Mouse (Mus musculus) C2C12 (cell line): ENCODE results near the gene Tas2r135. TPM values are rescaled to one million over a fixed set of nuclear protein-coding genes. Genes with fewer than 3 reads are reported as not detected.

Experiments used
- H3K27me3 ChIP-seq: one replicate; pipeline ENCODE4 v1.6.1; 2011; ENCODE audit not compliant: control insufficient read depth, insufficient read depth, insufficient read length
- H3K36me3 ChIP-seq: one replicate; pipeline ENCODE4 v1.6.1; 2011; ENCODE audit not compliant: control insufficient read depth, insufficient read depth
- H3K4me3 ChIP-seq: one replicate; pipeline ENCODE4 v1.5.1; 2011; ENCODE audit warnings: mild to moderate bottlenecking, control low read depth; ENCODE audit not compliant: poor library complexity, insufficient read depth, severe bottlenecking
- H3K79me2 ChIP-seq: one replicate; pipeline ENCODE4 v1.6.1; 2011; ENCODE audit not compliant: control insufficient read depth, insufficient read depth
- H3K79me3 ChIP-seq: one replicate; pipeline ENCODE4 v1.6.1; 2011; ENCODE audit warnings: low read depth, control low read depth
- H3ac ChIP-seq: one replicate; pipeline ENCODE3; 2011; ENCODE audit warnings: low read depth; ENCODE audit not compliant: control insufficient read depth, insufficient read length
- CEBPB ChIP-seq: IDR thresholded peaks from one replicate; pipeline ENCODE4 v1.6.1; 2011; ENCODE audit warnings: low read depth, mild to moderate bottlenecking, control low read depth, moderate library complexity
- CTCF ChIP-seq: IDR thresholded peaks from one replicate; pipeline ENCODE4 v1.5.1; 2011; ENCODE audit not compliant: control insufficient read depth, insufficient read depth, insufficient read length
- FOSL1 ChIP-seq: IDR thresholded peaks from one replicate; pipeline ENCODE4 v1.8.0; 2011; ENCODE audit warnings: mild to moderate bottlenecking, low read length; ENCODE audit not compliant: poor library complexity, insufficient read depth, severe bottlenecking
- MAX ChIP-seq: IDR thresholded peaks from one replicate; pipeline ENCODE4 v1.6.1; 2011; ENCODE audit warnings: mild to moderate bottlenecking, control low read depth
- MYOD1 ChIP-seq: IDR thresholded peaks from one replicate; pipeline ENCODE4 v1.6.1; 2011; ENCODE audit warnings: low read depth; ENCODE audit not compliant: control insufficient read depth, insufficient read length
- MYOG ChIP-seq: IDR thresholded peaks from one replicate; pipeline ENCODE4 v1.6.1; 2011; ENCODE audit not compliant: control insufficient read depth, insufficient read length; ENCODE audit errors: extremely low read depth
- USF1 ChIP-seq: IDR thresholded peaks from one replicate; pipeline ENCODE4 v1.6.1; 2011; ENCODE audit warnings: low read depth, mild to moderate bottlenecking, control low read depth, moderate library complexity
- polyA plus RNA-seq: library from polyadenylated mRNA; unstranded; fragments of >200 nt; fragmentation: generic; extraction: Trizol; gene quantifications from one replicate; pipeline ENCODE4 v1.2.1, GENCODE M21; 2012; ENCODE audit warnings: missing spikeins

Tas2r135 gene
- polyA plus RNA-seq, 1 experiment, result not detected

DNA sequence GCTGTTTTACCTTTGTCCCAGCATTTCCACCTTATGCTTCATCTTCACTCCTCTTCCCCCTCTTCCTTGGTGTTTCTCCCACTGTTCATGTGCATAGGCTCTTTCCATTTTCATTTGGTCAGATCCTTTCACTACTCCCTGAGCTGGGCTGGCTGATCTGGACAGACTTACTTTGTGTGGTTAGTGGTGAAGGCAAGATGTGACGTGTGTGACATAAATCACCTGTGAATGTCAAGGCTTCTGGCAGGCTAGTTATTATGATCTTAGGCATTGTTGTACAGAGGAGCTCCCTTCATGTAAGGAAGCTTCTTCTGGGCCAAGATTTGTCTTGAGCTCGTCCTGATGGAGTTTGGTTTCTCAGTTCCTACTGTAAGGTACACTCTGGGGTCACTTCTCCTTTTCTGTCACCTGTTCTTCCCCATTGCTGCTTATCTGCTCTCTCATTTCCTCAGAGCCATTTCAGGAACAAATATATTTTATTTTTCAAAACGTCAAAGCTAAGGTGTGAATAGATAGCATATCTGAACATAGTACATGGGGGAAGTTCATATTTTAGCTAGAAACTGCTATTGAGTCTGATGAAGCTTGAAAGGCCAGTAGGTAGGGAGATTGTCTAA lies 8.1 kb upstream of the Tas2r135 start:
- H3K79me3 ChIP-seq, result no peaks in the 10 kb centered on the region
- no peak overlapping the region for H3ac ChIP-seq
- TF ChIP-seq MAX (no peak), CTCF (no peak)
- no peak overlapping the region for H3K4me3 ChIP-seq
- no peaks in the 10 kb centered on the region for H3K79me2 ChIP-seq
- H3K36me3 ChIP-seq, result no peaks in the 10 kb centered on the region
- no peaks in the 10 kb centered on the region for H3K27me3 ChIP-seq

DNA sequence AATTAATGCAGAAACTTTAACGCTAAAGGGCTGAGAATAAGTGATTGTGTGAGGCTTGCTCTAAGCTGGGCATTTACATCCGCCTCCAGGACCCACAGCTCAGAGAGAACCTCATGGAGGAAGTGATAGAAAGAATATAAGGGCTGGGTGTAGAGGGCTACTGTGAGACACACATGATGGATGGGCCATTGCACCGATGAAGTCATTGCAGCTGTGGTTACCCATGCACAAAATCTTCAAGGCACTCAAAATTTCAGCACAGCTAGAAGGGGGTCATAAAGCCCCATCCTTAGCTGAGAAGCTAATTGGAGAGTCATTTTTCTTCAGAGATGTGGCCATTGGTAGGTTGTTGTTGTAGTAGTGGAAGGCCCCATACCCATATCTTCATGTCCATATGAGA lies 6.9 kb upstream of the Tas2r135 start:
- no peak for TF ChIP-seq USF1
- TF ChIP-seq MYOD1, result no peak
- TF ChIP-seq CTCF, result no peak
- Histone ChIP-seq H3K79me2 (no peaks in the 10 kb centered on the region), H3K79me3 (no peaks in the 10 kb centered on the region), H3ac (no peak overlapping the region), H3K27me3 (no peaks in the 10 kb centered on the region), H3K4me3 (no peak overlapping the region), H3K36me3 (no peaks in the 10 kb centered on the region)

DNA sequence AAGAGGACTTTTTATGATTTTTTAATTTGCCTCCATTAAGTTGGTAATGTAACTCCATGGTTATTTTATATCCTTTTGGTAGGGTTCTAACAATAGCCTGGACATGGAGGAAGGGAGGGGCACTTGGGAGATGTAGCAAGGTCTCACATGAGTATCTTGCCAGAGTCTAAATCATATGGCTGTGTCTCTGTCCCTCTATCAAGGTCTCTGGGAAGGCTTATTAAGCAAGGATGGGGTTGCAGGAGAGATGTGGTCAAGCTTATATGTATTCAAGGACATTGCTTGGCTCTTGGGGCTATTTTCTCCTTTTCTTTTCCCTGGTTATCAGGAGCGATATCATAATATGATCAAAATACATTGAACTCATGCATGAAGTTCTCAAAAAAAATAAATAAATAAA lies 6.2 kb upstream of the Tas2r135 start:
- Histone ChIP-seq H3K27me3 (no peaks in the 10 kb centered on the region), H3K4me3 (no peak overlapping the region), H3K79me3 (no peaks in the 10 kb centered on the region), H3K79me2 (no peaks in the 10 kb centered on the region), H3ac (no peak overlapping the region), H3K36me3 (no peaks in the 10 kb centered on the region)
- TF ChIP-seq FOSL1 (no peak), USF1 (no peak), MAX (no peak), MYOG (no peak), CTCF (no peak), MYOD1 (no peak)

DNA sequence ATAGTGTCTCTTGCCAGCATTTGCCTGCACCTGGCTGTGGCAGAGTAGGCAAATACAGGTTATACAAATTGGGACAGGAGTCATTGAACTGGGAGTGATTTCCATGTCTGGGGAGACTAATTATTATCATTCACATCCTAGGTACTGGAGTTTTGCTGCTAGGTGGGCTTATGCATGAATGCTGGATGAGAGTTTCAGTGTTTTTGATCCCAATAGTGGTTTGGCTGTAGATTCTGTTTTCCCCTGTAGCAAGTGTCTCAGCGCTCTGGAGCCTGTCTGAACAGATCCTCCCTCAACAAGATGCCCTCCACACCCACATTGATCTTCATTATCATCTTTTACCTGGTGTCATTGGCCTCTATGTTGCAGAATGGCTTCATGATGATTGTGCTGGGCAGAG lies 5.3 kb upstream of the Tas2r135 start, which contains the start of gene Tas2r143:
Tas2r143 (plus strand) TSS at position 301 of the 400 bp plus-strand sequence.
- Histone ChIP-seq H3K4me3 (no peak within 1 kb of the TSS), H3K36me3 (no peaks in the 10 kb centered on the region), H3ac (no peak within 1 kb of the TSS), H3K27me3 (no peaks in the 10 kb centered on the region), H3K79me3 (no peaks in the 10 kb centered on the region), H3K79me2 (no peaks in the 10 kb centered on the region)
- TF ChIP-seq USF1 (no peak), FOSL1 (no peak), MYOD1 (no peak), CEBPB (no peak), CTCF (no peak), MYOG (no peak), MAX (no peak)

DNA sequence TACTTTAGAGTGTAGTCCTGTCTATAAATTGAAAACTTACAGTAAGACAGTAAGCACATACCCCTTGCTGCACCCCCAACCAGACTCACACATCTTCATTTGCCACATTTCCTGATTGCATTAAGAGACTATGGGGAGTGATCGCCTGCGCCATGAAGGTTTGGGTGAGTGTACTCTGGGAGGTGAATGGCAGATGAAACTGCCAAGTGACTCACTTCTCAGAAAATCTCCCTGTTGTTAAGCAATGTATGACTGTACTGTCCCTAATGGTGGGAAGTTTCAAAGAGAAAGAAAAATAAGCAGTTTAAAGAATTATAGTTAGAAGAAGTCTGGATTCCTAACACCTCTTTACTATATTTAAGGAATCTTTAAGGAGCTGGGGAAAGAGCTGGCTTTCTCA lies 14.2 kb downstream of the Tas2r135 start:
- H3K36me3 ChIP-seq, result no peaks in the 10 kb centered on the region
- H3K4me3 ChIP-seq, result no peak overlapping the region
- H3K27me3 ChIP-seq, result no peaks in the 10 kb centered on the region
- H3K79me2 ChIP-seq, result no peaks in the 10 kb centered on the region
- TF ChIP-seq FOSL1, result peak; percentile 57
- no peak for TF ChIP-seq MYOG
- TF ChIP-seq USF1, result no peak
- peak; percentile 92 for TF ChIP-seq CEBPB
- TF ChIP-seq MYOD1, result no peak
- H3ac ChIP-seq, result no peak overlapping the region
- H3K79me3 ChIP-seq, result no peaks in the 10 kb centered on the region

DNA sequence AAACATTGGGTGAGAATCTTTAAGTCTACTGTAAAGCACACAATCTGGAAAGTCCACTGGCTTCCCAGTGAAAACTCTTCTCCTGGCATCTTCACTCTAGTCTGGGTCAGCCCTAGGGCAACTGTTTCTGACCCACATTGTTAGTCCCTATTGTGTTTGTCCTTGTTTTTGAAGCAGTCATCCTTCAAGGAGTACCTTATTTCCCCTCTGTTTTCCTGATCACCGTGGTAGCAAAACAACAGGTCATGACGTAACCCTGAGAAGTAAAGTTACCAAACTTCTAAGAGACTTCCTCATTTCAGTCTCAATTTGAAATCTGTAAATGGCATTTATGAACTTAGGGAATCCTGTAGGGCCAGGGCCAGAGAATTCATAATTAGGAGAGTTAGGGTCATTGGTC lies 16.2 kb downstream of the Tas2r135 start:
- Histone ChIP-seq H3K36me3 (no peaks in the 10 kb centered on the region), H3ac (no peak overlapping the region), H3K27me3 (no peaks in the 10 kb centered on the region), H3K79me2 (no peaks in the 10 kb centered on the region), H3K79me3 (no peaks in the 10 kb centered on the region), H3K4me3 (no peak overlapping the region)
- TF ChIP-seq USF1, result no peak
- no peak for TF ChIP-seq CEBPB
- TF ChIP-seq CTCF, result no peak
- TF ChIP-seq MAX, result no peak
- TF ChIP-seq FOSL1, result no peak
- no peak for TF ChIP-seq MYOD1
- TF ChIP-seq MYOG, result no peak
